ENCODE assay signal across 8 mouse cellular contexts in the genomic region with DNA sequence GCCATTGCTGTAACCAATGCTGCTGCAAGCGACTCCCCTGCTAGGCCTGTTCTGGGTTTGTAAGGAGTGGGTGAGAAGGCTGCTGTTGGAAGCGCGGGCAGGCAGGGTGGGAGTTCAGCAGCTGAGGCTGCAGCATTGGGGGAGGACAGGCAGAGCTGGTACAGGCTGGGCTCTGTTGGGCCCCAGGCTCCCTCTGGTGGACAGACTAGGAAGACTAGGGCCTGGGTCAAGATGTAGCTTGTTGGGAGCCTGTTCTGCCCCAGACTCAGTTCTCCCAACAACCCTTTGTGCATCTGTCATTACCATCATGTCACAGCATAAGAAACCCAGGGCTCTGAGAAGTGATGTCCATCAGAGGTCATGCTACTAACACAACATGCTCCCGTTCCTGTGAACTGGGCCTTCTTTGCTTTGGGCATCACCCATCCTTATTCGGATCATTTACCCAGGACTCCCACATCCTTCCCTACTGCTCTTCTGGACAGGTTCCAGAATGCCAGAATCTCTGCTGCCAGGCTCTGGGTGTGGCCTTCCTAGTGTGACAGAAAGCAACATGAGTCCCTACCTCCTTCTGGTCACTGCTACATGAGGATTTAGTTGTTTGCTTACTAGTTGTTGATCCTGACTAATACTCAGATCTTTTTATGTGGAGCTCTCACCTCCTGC. TPM values are rescaled to one million over a fixed set of nuclear protein-coding genes. Genes with fewer than 3 reads are reported as not detected.
DNase-seq lines count a peak whose midpoint lies in the region; ATAC-seq lines count a peak whose summit lies in the region.

No protein-coding gene starts in this region.

- H3K4me3 ChIP-seq in hindbrain, embryonic 13.5 days: no peak overlapping the region

- peaks cover 21% of the 10 kb centered on the region for H3K4me1 ChIP-seq in hindbrain, embryonic 13.5 days (replicated peaks)

- H3K9ac ChIP-seq in hindbrain, embryonic 13.5 days: no peak overlapping the region

- H3K27me3 ChIP-seq in hindbrain, embryonic 13.5 days: peaks cover 93% of the 10 kb centered on the region

- WGBS in hindbrain, embryonic 13.5 days: 32% methylated on average over 5 of the region's 5 CpGs

- peak; percentile 78 for ATAC-seq in hindbrain, embryonic 13.5 days (ENCODE audit: low FRiP score)

- H3K27ac ChIP-seq in hindbrain, embryonic 13.5 days: no peak overlapping the region

- no peaks in the 10 kb centered on the region for H3K9me3 ChIP-seq in hindbrain, embryonic 13.5 days

- H3K36me3 ChIP-seq in hindbrain, embryonic 13.5 days: no peaks in the 10 kb centered on the region

- DNase-seq in MN1 (ENCODE audit: low spot score): peak; percentile 66
- peak; percentile 81 for DNase-seq in cerebellum, adult 9-10 months
- DNase-seq in forelimb bud, embryonic 11.5 days (ENCODE audit: low read depth, low spot score): peak; percentile 53
- DNase-seq in layer of hippocampus, postnatal 36 days: peak; percentile 57 to 60
- DNase-seq in lung, postnatal 25 days (ENCODE audit: low spot score): peak; percentile 66
- DNase-seq in retina, postnatal 1 day: peak; percentile 74
- DNase-seq in urinary bladder, postnatal 36 days (ENCODE audit: low spot score in 2 of 2): peak; percentile 30 to 60

- H3K4me2 ChIP-seq in hindbrain, embryonic 13.5 days: peak overlapping the region; percentile 10; the same call in 1 of the 2 replicates

RNA-seq across cellular contexts. Expression of gene Iqsec2, which starts 3.5 kb away (rescaled TPM):
- 4.4 and 5.6 TPM in 2 replicates for polyA plus RNA-seq in hindbrain, embryonic 13.5 days (2015; fragmentation: Nextera tagmentation; extraction: Ambion mirVana)
- total RNA-seq in layer of hippocampus, postnatal 36 days (2021): 100 to 1,000 TPM; 157 to 165 TPM
